Mouse (Mus musculus): ENCODE data around the gene Rnaseh2c. TPM values are rescaled to one million over a fixed set of nuclear protein-coding genes. Genes with fewer than 3 reads are reported as not detected.

The Rnaseh2c gene
- polyA plus RNA-seq, 2 experiments, result 103 to 107 TPM

- Histone ChIP-seq H3K9ac (ENCODE audit: low read depth, low read length, severe bottlenecking) (no peak overlapping the region), H3K9me3 (ENCODE audit: control insufficient read depth, low read length) (no peaks in the 10 kb centered on the region), H3K4me1 (ENCODE audit: control insufficient read depth, insufficient read depth, low read length) (no peaks in the 10 kb centered on the region), H3K4me3 (replicated peaks; ENCODE audit: low read length) (no peak overlapping the region), H3K4me2 (replicated peaks; ENCODE audit: low read depth, low read length, severe bottlenecking) (no peak overlapping the region), H3K27me3 (ENCODE audit: control insufficient read depth, insufficient read depth, low read length) (no peaks in the 10 kb centered on the region), H3K27ac (replicated peaks; ENCODE audit: low read depth, low read length) (no peak overlapping the region), H3K36me3 (ENCODE audit: control insufficient read depth, insufficient read depth, low read length) (no peaks in the 10 kb centered on the region)
- ATAC-seq (ENCODE audit: low FRiP score, low read depth) (no peak), DNase-seq (ENCODE audit: low spot score) (no peak)
- TF ChIP-seq POLR2A (IDR thresholded peaks at IDR 0.05; ENCODE audit: borderline replicate concordance, extremely low read depth, insufficient read depth, insufficient read length), result no peak
- WGBS, result 74% methylated on average over 4 of the region's 4 CpGs
Observed at GRCm38 (mm10) chr19:5579971-5580370, 21.7 kb upstream of the Rnaseh2c start.

- DNase-seq (ENCODE audit: low spot score) (no peak), ATAC-seq (ENCODE audit: low FRiP score, low read depth) (no peak)
- no peak overlapping the region for H3K9ac ChIP-seq (ENCODE audit: low read depth, low read length, severe bottlenecking)
- no peak overlapping the region for H3K27ac ChIP-seq (replicated peaks; ENCODE audit: low read depth, low read length)
- no peaks in the 10 kb centered on the region for H3K27me3 ChIP-seq (ENCODE audit: control insufficient read depth, insufficient read depth, low read length)
- H3K4me1 ChIP-seq (ENCODE audit: control insufficient read depth, insufficient read depth, low read length), result no peaks in the 10 kb centered on the region
- H3K9me3 ChIP-seq (ENCODE audit: control insufficient read depth, low read length), result no peaks in the 10 kb centered on the region
- no peak overlapping the region for H3K4me3 ChIP-seq (replicated peaks; ENCODE audit: low read length)
- no peak overlapping the region for H3K4me2 ChIP-seq (replicated peaks; ENCODE audit: low read depth, low read length, severe bottlenecking)
- WGBS, result 79% methylated on average over 6 of the region's 6 CpGs
- TF ChIP-seq POLR2A (IDR thresholded peaks at IDR 0.05; ENCODE audit: borderline replicate concordance, extremely low read depth, insufficient read depth, insufficient read length), result no peak
- H3K36me3 ChIP-seq (ENCODE audit: control insufficient read depth, insufficient read depth, low read length), result no peaks in the 10 kb centered on the region
Observed at GRCm38 (mm10) chr19:5580776-5581175, 20.9 kb upstream of the Rnaseh2c start.

GRCm38 (mm10) chr19:5581995-5582394 is 19.7 kb upstream of the Rnaseh2c start:
- H3K27ac ChIP-seq (replicated peaks; ENCODE audit: low read depth, low read length), result no peak overlapping the region
- TF ChIP-seq POLR2A (IDR thresholded peaks at IDR 0.05; ENCODE audit: borderline replicate concordance, extremely low read depth, insufficient read depth, insufficient read length), result no peak
- H3K27me3 ChIP-seq (ENCODE audit: control insufficient read depth, insufficient read depth, low read length), result no peaks in the 10 kb centered on the region
- H3K4me1 ChIP-seq (ENCODE audit: control insufficient read depth, insufficient read depth, low read length), result no peaks in the 10 kb centered on the region
- DNase-seq (ENCODE audit: low spot score), result no peak
- H3K9ac ChIP-seq (ENCODE audit: low read depth, low read length, severe bottlenecking), result no peak overlapping the region
- no peak overlapping the region for H3K4me3 ChIP-seq (replicated peaks; ENCODE audit: low read length)
- ATAC-seq (ENCODE audit: low FRiP score, low read depth), result no peak
- H3K36me3 ChIP-seq (ENCODE audit: control insufficient read depth, insufficient read depth, low read length), result no peaks in the 10 kb centered on the region
- H3K4me2 ChIP-seq (replicated peaks; ENCODE audit: low read depth, low read length, severe bottlenecking), result no peak overlapping the region
- no peaks in the 10 kb centered on the region for H3K9me3 ChIP-seq (ENCODE audit: control insufficient read depth, low read length)
- 72% methylated on average over 2 of the region's 2 CpGs for WGBS

- Histone ChIP-seq H3K4me1 (ENCODE audit: control insufficient read depth, insufficient read depth, low read length) (no peaks in the 10 kb centered on the region), H3K27ac (replicated peaks; ENCODE audit: low read depth, low read length) (no peak overlapping the region), H3K9ac (ENCODE audit: low read depth, low read length, severe bottlenecking) (no peak overlapping the region), H3K4me2 (replicated peaks; ENCODE audit: low read depth, low read length, severe bottlenecking) (no peak overlapping the region), H3K27me3 (ENCODE audit: control insufficient read depth, insufficient read depth, low read length) (no peaks in the 10 kb centered on the region), H3K4me3 (replicated peaks; ENCODE audit: low read length) (no peak overlapping the region), H3K36me3 (ENCODE audit: control insufficient read depth, insufficient read depth, low read length) (no peaks in the 10 kb centered on the region), H3K9me3 (ENCODE audit: control insufficient read depth, low read length) (no peaks in the 10 kb centered on the region)
- DNase-seq (ENCODE audit: low spot score) (no peak), ATAC-seq (ENCODE audit: low FRiP score, low read depth) (no peak)
- 72% methylated on average over 9 of the region's 9 CpGs for WGBS
- no peak for TF ChIP-seq POLR2A (IDR thresholded peaks at IDR 0.05; ENCODE audit: borderline replicate concordance, extremely low read depth, insufficient read depth, insufficient read length)
Observed at GRCm38 (mm10) chr19:5589159-5589558, 12.5 kb upstream of the Rnaseh2c start.

DNA sequence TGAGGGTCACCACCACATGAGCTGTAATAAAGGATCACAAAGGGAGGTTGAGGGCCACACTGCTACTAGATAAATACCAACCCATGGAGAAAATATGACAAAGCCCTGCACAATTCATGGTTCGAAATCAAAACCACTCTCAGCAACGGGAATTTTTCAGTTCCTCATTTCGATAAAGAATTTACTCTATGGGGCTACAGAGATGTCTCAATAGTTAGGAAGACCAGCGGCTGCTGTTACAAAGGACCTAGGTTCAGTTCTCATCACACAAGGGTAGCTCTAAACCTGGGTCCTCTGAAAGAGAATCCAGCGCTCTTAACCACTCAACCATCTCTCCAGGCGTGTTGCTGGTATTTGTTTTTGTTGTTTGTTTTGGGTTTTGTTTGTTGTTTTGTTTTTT is 9.8 kb upstream of the Rnaseh2c start:
- Histone ChIP-seq H3K36me3 (ENCODE audit: control insufficient read depth, insufficient read depth, low read length) (no peaks in the 10 kb centered on the region), H3K27me3 (ENCODE audit: control insufficient read depth, insufficient read depth, low read length) (no peaks in the 10 kb centered on the region), H3K4me3 (replicated peaks; ENCODE audit: low read length) (no peak overlapping the region), H3K4me1 (ENCODE audit: control insufficient read depth, insufficient read depth, low read length) (no peaks in the 10 kb centered on the region), H3K9me3 (ENCODE audit: control insufficient read depth, low read length) (no peaks in the 10 kb centered on the region), H3K9ac (ENCODE audit: low read depth, low read length, severe bottlenecking) (no peak overlapping the region), H3K4me2 (replicated peaks; ENCODE audit: low read depth, low read length, severe bottlenecking) (no peak overlapping the region), H3K27ac (replicated peaks; ENCODE audit: low read depth, low read length) (no peak overlapping the region)
- no peak for TF ChIP-seq POLR2A (IDR thresholded peaks at IDR 0.05; ENCODE audit: borderline replicate concordance, extremely low read depth, insufficient read depth, insufficient read length)
- 90% methylated on average over 6 of the region's 6 CpGs for WGBS
- no peak for DNase-seq (ENCODE audit: low spot score)
- ATAC-seq (ENCODE audit: low FRiP score, low read depth), result no peak

DNA sequence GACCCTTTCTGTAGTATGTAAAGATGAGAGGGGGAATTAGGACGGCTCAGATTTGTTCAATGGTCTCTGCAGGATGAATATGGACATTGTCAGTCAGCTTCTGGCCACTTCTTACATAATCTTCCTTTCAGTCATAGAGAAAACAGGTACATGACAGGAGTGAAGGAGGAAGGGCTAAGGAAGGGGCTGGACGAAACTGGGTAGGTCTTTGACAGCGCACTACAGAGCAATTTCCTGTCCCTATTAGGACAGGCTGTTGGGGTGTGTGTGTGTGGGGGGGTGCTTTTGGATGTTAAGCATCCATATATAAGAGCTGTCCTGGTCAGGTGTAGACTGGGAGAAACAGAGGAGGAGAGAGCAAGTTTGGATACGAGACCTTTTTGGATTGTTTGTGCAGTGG is 2.4 kb upstream of the Rnaseh2c start:
- Histone ChIP-seq H3K4me1 (ENCODE audit: control insufficient read depth, insufficient read depth, low read length) (peaks cover 10% of the 10 kb centered on the region), H3K27ac (replicated peaks; ENCODE audit: low read depth, low read length) (no peak overlapping the region), H3K4me2 (replicated peaks; ENCODE audit: low read depth, low read length, severe bottlenecking) (no peak overlapping the region), H3K4me3 (replicated peaks; ENCODE audit: low read length) (no peak overlapping the region), H3K27me3 (ENCODE audit: control insufficient read depth, insufficient read depth, low read length) (no peaks in the 10 kb centered on the region), H3K9me3 (ENCODE audit: control insufficient read depth, low read length) (no peaks in the 10 kb centered on the region), H3K36me3 (ENCODE audit: control insufficient read depth, insufficient read depth, low read length) (peaks cover 13% of the 10 kb centered on the region), H3K9ac (ENCODE audit: low read depth, low read length, severe bottlenecking) (no peak overlapping the region)
- ATAC-seq (ENCODE audit: low FRiP score, low read depth) (no peak), DNase-seq (ENCODE audit: low spot score) (no peak)
- no peak for TF ChIP-seq POLR2A (IDR thresholded peaks at IDR 0.05; ENCODE audit: borderline replicate concordance, extremely low read depth, insufficient read depth, insufficient read length)
- WGBS, result 75% methylated on average over 4 of the region's 4 CpGs
